Mouse (Mus musculus): Measurements from ENCODE around the gene Ppp2r5a.

DNA sequence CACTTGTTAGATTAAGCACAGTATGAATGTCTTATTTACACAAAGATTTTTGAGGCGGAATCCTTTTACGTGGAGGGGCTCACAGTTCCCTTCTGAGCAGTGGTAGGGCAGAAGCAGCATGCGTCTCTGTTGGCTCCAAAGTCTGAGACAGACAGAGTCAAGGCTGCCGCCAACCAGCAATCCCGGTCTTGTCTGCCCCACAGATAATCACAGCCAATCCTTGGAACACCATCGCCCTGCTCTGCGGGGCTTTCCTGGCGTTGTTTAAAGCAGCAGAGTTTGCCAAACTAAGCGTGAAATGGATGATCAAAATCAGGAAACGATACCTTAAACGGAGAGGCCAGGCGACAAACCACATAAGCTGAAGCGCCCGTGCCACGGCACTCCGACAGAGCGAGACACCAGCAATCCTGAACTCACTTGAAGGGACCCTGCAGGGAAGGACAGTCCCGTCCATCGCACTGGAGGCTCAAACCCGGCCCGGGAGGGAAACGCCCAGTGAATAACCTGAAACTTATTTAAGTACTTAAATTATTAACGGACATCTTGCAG lies 53.5 kb downstream of the Ppp2r5a start:
- no peak for TF ChIP-seq CTCF (IDR thresholded peaks at IDR 0.05; ENCODE audit: borderline replicate concordance, control insufficient read depth, extremely low read depth, insufficient read depth, low read length, poor library complexity)
- TF ChIP-seq POLR2A (IDR thresholded peaks at IDR 0.05; ENCODE audit: control insufficient read depth, extremely low read depth, insufficient read depth, low read length, poor library complexity), result no peak
